Mouse (Mus musculus): ENCODE results near the gene Siva1.

Gene Siva1

DNA sequence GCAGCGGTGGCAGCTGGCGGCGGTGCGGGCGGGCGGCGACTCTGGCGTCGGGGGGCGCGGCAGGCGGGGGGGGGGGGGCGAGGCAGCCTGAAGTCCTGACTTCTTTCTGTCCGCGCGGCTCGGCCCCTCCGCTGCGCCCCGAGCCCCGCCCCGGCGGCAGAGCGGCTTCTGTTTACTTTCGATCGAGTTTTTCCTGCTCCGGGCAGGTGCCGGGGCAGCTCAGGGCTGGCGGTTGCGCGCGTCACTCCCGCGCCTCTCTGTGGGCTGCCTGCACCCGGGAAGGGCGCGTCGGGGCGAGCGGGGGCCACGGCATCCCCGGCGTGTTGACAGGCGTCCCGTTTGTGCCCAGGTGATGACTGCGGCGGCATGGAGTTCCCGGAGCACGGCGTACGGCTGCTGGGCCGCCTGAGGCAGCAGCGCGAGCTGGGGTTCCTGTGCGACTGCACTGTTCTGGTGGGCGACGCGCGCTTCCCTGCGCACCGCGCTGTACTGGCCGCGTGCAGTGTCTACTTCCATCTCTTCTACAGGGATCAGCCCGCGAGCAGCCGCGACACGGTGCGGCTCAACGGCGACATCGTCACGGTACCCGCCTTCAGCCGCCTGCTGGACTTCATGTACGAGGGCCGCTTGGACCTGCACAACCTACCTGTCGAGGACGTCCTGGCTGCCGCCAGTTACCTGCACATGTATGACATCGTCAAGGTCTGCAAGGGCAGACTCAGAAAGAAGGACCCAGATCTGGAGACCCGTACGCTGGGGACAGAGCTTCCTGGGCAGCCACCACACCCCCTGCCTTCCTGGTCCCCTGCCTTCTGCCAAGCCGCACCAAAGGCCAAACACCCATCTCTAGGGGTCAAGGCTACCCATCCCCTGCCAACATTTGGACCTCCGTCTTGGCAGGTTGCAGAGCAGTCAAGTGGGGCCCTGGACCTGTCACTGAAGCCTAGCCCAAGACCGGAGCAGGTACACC lies 34.8 kb downstream of the Siva1 start:
- DNase-seq: peak; percentile 31 to 48

DNA sequence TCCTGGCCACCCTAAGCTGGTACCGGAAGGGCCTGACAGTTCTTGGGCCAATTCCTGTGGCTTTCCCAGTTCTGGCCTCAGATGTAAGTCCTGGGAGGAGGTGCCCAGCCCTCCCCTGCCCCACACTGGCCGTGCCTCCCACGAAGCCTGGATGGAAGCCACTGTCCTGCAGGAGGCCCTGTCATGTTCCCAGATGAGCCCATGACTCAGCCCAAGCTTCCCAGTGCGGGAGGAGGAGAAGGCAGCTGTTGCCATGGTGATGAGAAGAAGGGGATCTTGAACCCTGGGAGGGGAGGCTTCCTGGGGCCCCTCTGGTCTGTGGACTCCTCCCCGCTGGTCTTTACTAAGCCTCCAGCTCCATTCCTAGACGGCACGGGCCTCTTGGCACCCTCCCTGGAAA lies 38.9 kb downstream of the Siva1 start:
- DNase-seq: peak in 1 of 2 experiments; percentile 37

DNA sequence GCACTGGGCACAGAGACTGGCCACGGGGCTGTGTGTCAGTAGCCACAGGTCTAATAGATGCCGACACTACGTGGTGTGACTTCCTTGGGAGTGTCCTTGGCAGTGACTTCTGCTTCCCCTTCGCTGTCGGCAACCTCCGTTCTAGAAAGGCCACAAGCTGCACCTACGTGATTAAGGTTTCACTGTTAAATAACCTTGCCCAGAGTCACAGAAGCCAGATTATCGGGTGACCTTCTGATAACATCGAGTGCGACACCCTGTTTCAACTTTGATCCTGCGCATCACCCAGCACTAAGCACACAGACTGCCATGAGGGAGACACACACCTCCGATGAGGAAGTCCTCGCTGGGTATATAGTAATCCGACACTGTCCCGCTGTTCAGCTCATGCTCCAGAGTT lies 44.0 kb downstream of the Siva1 start:
- DNase-seq: no peak

DNA sequence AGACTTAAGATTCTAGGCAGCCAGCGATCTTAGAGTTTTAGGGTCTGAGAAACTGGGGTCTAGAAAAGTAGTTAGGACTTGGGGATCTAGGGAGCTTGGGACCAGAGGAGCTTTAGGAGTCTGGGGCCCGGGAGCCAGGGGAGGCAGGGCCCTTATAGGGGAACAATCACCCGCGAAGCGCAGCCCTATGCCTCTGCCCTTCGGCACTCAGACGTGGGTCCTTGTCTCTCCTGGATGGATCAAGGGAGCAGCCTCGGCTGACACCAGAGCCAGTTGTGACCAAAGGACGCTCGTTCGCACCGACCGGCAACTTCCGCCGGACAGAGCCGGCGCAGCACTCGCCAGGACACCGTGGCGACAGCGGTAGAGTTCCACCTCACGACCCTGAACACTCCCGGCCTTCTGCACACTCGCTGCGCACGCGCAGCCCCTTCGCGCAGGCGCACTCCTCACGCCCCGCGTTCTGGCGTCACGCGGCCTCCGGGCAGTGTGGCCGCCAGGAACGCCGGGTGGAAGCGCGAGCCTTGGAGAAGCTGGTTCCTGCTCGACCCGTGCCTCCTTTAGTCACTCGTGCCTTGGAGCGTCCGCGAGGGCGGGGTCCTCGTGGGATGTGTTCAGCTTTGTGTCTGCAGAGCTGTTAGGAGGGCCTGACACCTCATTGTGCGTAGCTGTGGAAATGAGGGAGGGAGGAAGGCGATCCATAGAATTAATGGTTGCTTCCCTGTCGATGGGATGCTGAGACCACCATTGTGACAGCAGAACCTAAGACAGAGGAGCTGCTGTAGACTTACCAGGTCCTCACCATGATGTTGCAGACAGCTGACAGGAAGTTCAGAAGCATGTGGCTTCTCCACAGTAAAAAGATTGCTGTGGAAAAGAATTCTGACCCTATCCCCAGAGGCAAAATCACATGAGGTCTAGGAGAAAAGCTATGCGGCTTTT lies 49.0 kb downstream of the Siva1 start:
- peak; percentile 98 for DNase-seq

DNA sequence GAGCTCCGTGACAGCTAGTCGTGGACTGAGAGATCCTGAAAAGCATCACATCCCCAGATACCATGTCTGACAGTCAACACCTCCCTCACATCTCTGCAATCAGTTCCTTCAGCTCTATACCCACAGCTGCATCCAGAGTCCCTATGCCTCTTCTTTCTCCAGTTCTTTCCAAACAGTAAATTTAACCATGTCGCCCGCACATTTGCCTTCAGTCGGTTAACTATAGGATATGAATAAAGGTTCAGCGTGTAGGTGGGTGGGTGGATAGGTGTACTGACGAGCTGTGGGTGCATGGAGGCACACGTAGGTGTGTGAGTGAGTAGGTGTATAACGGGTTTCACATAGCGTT lies 49.6 kb downstream of the Siva1 start:
- no peak for DNase-seq

DNA sequence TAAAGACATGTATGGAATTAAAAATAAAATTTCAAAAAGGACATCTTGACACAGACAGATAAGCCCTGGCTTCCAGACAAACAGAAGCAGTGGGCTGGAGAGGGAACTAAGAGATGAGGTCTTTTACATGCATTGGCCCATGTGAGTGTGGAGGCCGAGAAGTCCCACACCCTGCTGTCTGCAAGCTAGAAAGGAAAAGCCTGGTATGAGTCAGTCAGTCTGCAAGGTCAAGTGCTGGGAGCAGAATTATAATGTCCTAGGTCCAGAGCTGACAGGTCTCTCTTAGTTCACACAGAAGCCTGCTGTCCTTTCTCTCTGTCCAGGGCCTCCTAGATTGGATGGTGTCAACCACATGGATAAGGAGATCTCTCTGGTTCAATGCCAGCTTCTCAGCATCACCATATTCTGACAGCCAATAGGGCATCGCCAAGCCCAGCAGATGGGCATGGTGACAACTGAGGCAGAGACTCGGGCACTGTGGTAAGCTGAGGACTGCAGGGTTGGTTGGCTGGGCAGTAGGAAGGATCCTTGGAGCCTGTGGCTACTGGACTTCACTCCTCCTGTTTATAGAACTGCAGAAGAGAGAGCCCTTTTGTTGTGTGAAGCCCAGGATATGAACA lies 52.4 kb downstream of the Siva1 start:
- DNase-seq: peak; percentile 56 to 68

All from cerebellum, postnatal 14 days (tissue).